In the genomic region with DNA sequence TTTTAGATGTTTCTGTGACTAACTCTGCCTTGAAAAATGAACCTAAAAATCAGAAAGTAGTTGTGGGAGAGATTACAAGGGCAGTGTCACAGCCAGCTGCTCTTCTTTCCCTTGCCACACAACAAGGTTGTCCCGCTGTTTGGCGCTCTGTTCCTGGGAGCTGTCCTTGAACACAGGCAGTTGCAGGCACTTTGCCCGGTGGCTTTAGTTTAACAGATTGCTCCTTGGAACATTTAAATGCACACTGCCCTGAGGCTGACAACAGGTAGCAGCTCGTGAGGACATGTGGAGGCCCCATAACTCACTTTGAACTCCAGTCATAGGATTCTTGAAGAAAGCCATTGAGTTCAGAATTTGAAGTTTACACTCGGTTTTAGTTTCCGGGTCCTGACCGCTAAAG, we compare ENCODE assay signal across 14 mouse cellular contexts. TPM values are rescaled to one million over a fixed set of nuclear protein-coding genes. Genes with fewer than 3 reads are reported as not detected.
A peak's percentile ranks its signal among the peaks of the same experiment; 100 is the strongest.
DNase-seq lines count a peak whose midpoint lies in the region; ATAC-seq and TF ChIP-seq lines count a peak whose summit lies in the region.
"Had no signal": no experiment of that assay in that cellular context is flagged by ENCODE, and none has a peak within 500 bp of the region (broad histone marks: within the 10 kb centered on the region; RNA-seq: fewer than 3 reads in every experiment).

No protein-coding gene starts in this region.

- H3K9me3 ChIP-seq in kidney, embryonic 15.5 days (replicated peaks): no peaks in the 10 kb centered on the region
- no peaks in the 10 kb centered on the region for H3K9me3 ChIP-seq in kidney, embryonic 14.5 days (ENCODE audit: control insufficient read depth, low read length)
- no peaks in the 10 kb centered on the region for H3K9me3 ChIP-seq in hindbrain, embryonic 12.5 days (replicated peaks)
- H3K9me3 ChIP-seq: liver, embryonic 15.5 days had no signal

- no peak for TF ChIP-seq CTCF in brain, embryonic 14.5 days (IDR thresholded peaks at IDR 0.05; ENCODE audit: borderline replicate concordance, extremely low read depth, insufficient read depth, insufficient read length)

- H3K27me3 ChIP-seq in kidney, embryonic 15.5 days: no peaks in the 10 kb centered on the region
- no peaks in the 10 kb centered on the region for H3K27me3 ChIP-seq in kidney, embryonic 14.5 days (ENCODE audit: control insufficient read depth, insufficient read depth, low read length)
- no peaks in the 10 kb centered on the region for H3K27me3 ChIP-seq in hindbrain, embryonic 12.5 days
- H3K27me3 ChIP-seq: liver, embryonic 15.5 days had no signal

- no peak overlapping the region for H3K4me2 ChIP-seq in kidney, embryonic 15.5 days
- H3K4me2 ChIP-seq in kidney, embryonic 14.5 days (replicated peaks; ENCODE audit: low read depth, low read length): no peak overlapping the region
- H3K4me2 ChIP-seq in hindbrain, embryonic 12.5 days (replicated peaks): no peak overlapping the region
- H3K4me2 ChIP-seq: liver, embryonic 15.5 days had no signal

- no peak overlapping the region for H3K9ac ChIP-seq in kidney, embryonic 15.5 days
- H3K9ac ChIP-seq in kidney, embryonic 14.5 days (ENCODE audit: low read depth, low read length): no peak overlapping the region
- H3K9ac ChIP-seq in hindbrain, embryonic 12.5 days: no peak overlapping the region
- H3K9ac ChIP-seq: forebrain, postnatal 0 days; liver, embryonic 15.5 days had no signal

- WGBS in kidney, embryonic 15.5 days: 63% methylated on average over 7 of the region's 7 CpGs
- 70% methylated on average over 7 of the region's 7 CpGs for WGBS in kidney, embryonic 14.5 days
- 91% methylated on average over 7 of the region's 7 CpGs for WGBS in hindbrain, embryonic 12.5 days

- H3K27ac ChIP-seq in kidney, embryonic 15.5 days: 0 out of 2 replicates have a peak overlapping the region, but pooled peaks have one; percentile 7
- no peak overlapping the region for H3K27ac ChIP-seq in kidney, embryonic 14.5 days (ENCODE audit: low read depth, low read length)
- no peak overlapping the region for H3K27ac ChIP-seq in hindbrain, embryonic 12.5 days
- H3K27ac ChIP-seq: liver, embryonic 15.5 days had no signal

- H3K4me1 ChIP-seq in kidney, embryonic 15.5 days: no peaks in the 10 kb centered on the region
- no peaks in the 10 kb centered on the region for H3K4me1 ChIP-seq in kidney, embryonic 14.5 days (ENCODE audit: control insufficient read depth, insufficient read depth, low read length)
- H3K4me1 ChIP-seq in hindbrain, embryonic 12.5 days: no peaks in the 10 kb centered on the region
- H3K4me1 ChIP-seq: liver, embryonic 15.5 days had no signal

- TF ChIP-seq POLR2A in brain, embryonic 14.5 days (IDR thresholded peaks at IDR 0.05; ENCODE audit: borderline replicate concordance, extremely low read depth, insufficient read depth, insufficient read length, poor library complexity, severe bottlenecking): no peak

- DNase-seq in adrenal gland, adult (ENCODE audit: inconsistent age in 2 of 2, low spot score in 1 of 2): peak; percentile 64 to 84
- peak; percentile 12 for DNase-seq in brain, embryonic 14.5 days (ENCODE audit: low read depth)
- peak; percentile 40 to 65 for DNase-seq in cerebellum, postnatal 25 days
- no peak for DNase-seq in right cerebral cortex, postnatal 4 days
- no peak for DNase-seq in left cerebral cortex, adult 18-20 months (ENCODE audit: low spot score in 2 of 2)
- DNase-seq: forebrain, postnatal 0 days; gastrocnemius, postnatal 14 days; lung, postnatal 36 days; right cerebral cortex, postnatal 14 days had no signal

- H3K4me3 ChIP-seq in kidney, embryonic 15.5 days (replicated peaks): no peak overlapping the region
- H3K4me3 ChIP-seq in kidney, embryonic 14.5 days (ENCODE audit: low read length): no peak overlapping the region
- H3K4me3 ChIP-seq in hindbrain, embryonic 12.5 days: no peak overlapping the region
- H3K4me3 ChIP-seq: liver, embryonic 15.5 days had no signal

- H3K36me3 ChIP-seq in kidney, embryonic 15.5 days: peaks cover 91% of the 10 kb centered on the region
- H3K36me3 ChIP-seq in kidney, embryonic 14.5 days (ENCODE audit: control insufficient read depth, insufficient read depth, low read length): peaks cover 69% of the 10 kb centered on the region
- H3K36me3 ChIP-seq in hindbrain, embryonic 12.5 days: peaks cover 74% of the 10 kb centered on the region

- ATAC-seq in kidney, embryonic 15.5 days (replicated peaks; ENCODE audit: low FRiP score): no peak
- ATAC-seq in kidney, embryonic 14.5 days (ENCODE audit: low FRiP score, low TSS enrichment): no peak
- ATAC-seq in hindbrain, embryonic 12.5 days (ENCODE audit: low FRiP score): no peak
- ATAC-seq: forebrain, postnatal 0 days; midbrain, embryonic 16.5 days had no signal

RNA-seq across cellular contexts. Expression of gene Angel2, which starts 23.5 kb away (rescaled TPM):
- polyA plus RNA-seq in kidney, embryonic 15.5 days (2015; fragmentation: Nextera tagmentation; extraction: Ambion mirVana): 45.7 and 48.7 TPM in 2 replicates
- polyA plus RNA-seq in kidney, embryonic 14.5 days (2014; fragmentation: Nextera tagmentation; extraction: Ambion mirVana): 36.6 and 51.1 TPM in 2 replicates
- polyA plus RNA-seq in brain, embryonic 14.5 days (2012; rRNA removed): 51.8 and 63.2 TPM in 2 replicates
- total RNA-seq in left cerebral cortex, adult 18-20 months (2021): 10 to 100 TPM; 56.2 to 56.7 TPM
- 63.1 and 64.4 TPM in 2 replicates for polyA plus RNA-seq in hindbrain, embryonic 12.5 days (2016; fragmentation: Nextera tagmentation; extraction: Ambion mirVana)

RNA-seq across cellular contexts. Expression of gene Vash2, which starts 30.7 kb away (rescaled TPM):
- 30.2 and 30.8 TPM in 2 replicates for polyA plus RNA-seq in kidney, embryonic 15.5 days (2015; fragmentation: Nextera tagmentation; extraction: Ambion mirVana)
- polyA plus RNA-seq in kidney, embryonic 14.5 days (2014; fragmentation: Nextera tagmentation; extraction: Ambion mirVana): 20.3 and 41.4 TPM in 2 replicates
- 48.1 and 66.0 TPM in 2 replicates for polyA plus RNA-seq in brain, embryonic 14.5 days (2012; rRNA removed)
- 1 to 10 TPM; 1.8 to 2.9 TPM for total RNA-seq in left cerebral cortex, adult 18-20 months (2021)
- 81.0 and 94.6 TPM in 2 replicates for polyA plus RNA-seq in hindbrain, embryonic 12.5 days (2016; fragmentation: Nextera tagmentation; extraction: Ambion mirVana)

RNA-seq across cellular contexts. Expression of gene Rps6kc1, which starts 36.9 kb away (rescaled TPM):
- 11.4 and 14.8 TPM in 2 replicates for polyA plus RNA-seq in kidney, embryonic 15.5 days (2015; fragmentation: Nextera tagmentation; extraction: Ambion mirVana)
- 6.7 and 13.6 TPM in 2 replicates for polyA plus RNA-seq in kidney, embryonic 14.5 days (2014; fragmentation: Nextera tagmentation; extraction: Ambion mirVana)
- polyA plus RNA-seq in brain, embryonic 14.5 days (2012; rRNA removed): 14.2 and 25.2 TPM in 2 replicates
- total RNA-seq in left cerebral cortex, adult 18-20 months (2021): 100 to 1,000 TPM; 138 to 147 TPM
- polyA plus RNA-seq in hindbrain, embryonic 12.5 days (2016; fragmentation: Nextera tagmentation; extraction: Ambion mirVana): 23.9 and 29.1 TPM in 2 replicates

Comparison
In these comparisons a context has a peak if more than half of its experiments do, and no peak if none do; other contexts are left out.
1. DNase-seq: peak in adrenal gland, adult (2 of 2), brain, embryonic 14.5 days (single experiment) and cerebellum, postnatal 25 days (2 of 2); none in right cerebral cortex, postnatal 4 days (single experiment) and left cerebral cortex, adult 18-20 months (0 of 2).